Mouse (Mus musculus) activated CD4-positive, CD25-positive, alpha-beta regulatory T cell, adult 4 months (primary cell): ENCODE measurements around the gene Susd3. TPM values are rescaled to one million over a fixed set of nuclear protein-coding genes. Genes with fewer than 3 reads are reported as not detected.
A peak's percentile ranks its signal among the peaks of the same experiment; 100 is the strongest.

Experiments used
- ATAC-seq: one replicate; pipeline ENCODE4 v1.8.0; 2017
- polyA plus RNA-seq, 2 experiments: library from polyadenylated mRNA; unstranded; fragments of 100-300 nt; shearing (Covaris generic); gene quantifications; one replicate each; pipeline ENCODE4 v1.2.1; 2017

Susd3 gene
- polyA plus RNA-seq, 2 experiments from 2014 or later, result 61.0 to 67.4 TPM

- no peak for ATAC-seq
Observed at GRCm38 (mm10) chr13:49246011-49246410, 2.5 kb downstream of the Susd3 start.

GRCm38 (mm10) chr13:49245251-49245650, 3.3 kb downstream of the Susd3 start:
- no peak for ATAC-seq

GRCm38 (mm10) chr13:49243492-49243891, 5.0 kb downstream of the Susd3 start:
- no peak for ATAC-seq

- peak; percentile 94 for ATAC-seq
Observed at GRCm38 (mm10) chr13:49242321-49243065, 6.0 kb downstream of the Susd3 start.

GRCm38 (mm10) chr13:49238737-49239136, 9.8 kb downstream of the Susd3 start:
- ATAC-seq, result no peak

GRCm38 (mm10) chr13:49237617-49238016, 10.9 kb downstream of the Susd3 start:
- no peak for ATAC-seq

- ATAC-seq, result no peak
Observed at GRCm38 (mm10) chr13:49234711-49235110, 13.8 kb downstream of the Susd3 start.

GRCm38 (mm10) chr13:49233792-49234572, 14.5 kb downstream of the Susd3 start:
- ATAC-seq, result no peak

- ATAC-seq, result no peak
Observed at GRCm38 (mm10) chr13:49225633-49226032, 22.9 kb downstream of the Susd3 start.

GRCm38 (mm10) chr13:49225159-49225558, 23.3 kb downstream of the Susd3 start:
- ATAC-seq, result no peak

- no peak for ATAC-seq
Observed at GRCm38 (mm10) chr13:49224729-49225128, 23.8 kb downstream of the Susd3 start.

GRCm38 (mm10) chr13:49224314-49224713, 24.2 kb downstream of the Susd3 start:
- no peak for ATAC-seq

- no peak for ATAC-seq
Observed at GRCm38 (mm10) chr13:49220912-49221311, 27.6 kb downstream of the Susd3 start.

- no peak for ATAC-seq
Observed at GRCm38 (mm10) chr13:49219367-49219766, 29.1 kb downstream of the Susd3 start.

- ATAC-seq, result no peak
Observed at GRCm38 (mm10) chr13:49218651-49219050, 29.9 kb downstream of the Susd3 start.

GRCm38 (mm10) chr13:49216808-49217561, 31.5 kb downstream of the Susd3 start:
- no peak for ATAC-seq

GRCm38 (mm10) chr13:49216220-49216552, 32.3 kb downstream of the Susd3 start:
- peak; percentile 17 for ATAC-seq

- ATAC-seq, result peak; percentile 86
Observed at GRCm38 (mm10) chr13:49215504-49216219, 32.8 kb downstream of the Susd3 start, which contains the start of gene Card19. TSS of gene Card19 (minus strand) at chr13:49216037.

- ATAC-seq, result no peak
Observed at GRCm38 (mm10) chr13:49215128-49215503, 33.4 kb downstream of the Susd3 start.

- ATAC-seq, result no peak
Observed at GRCm38 (mm10) chr13:49214454-49214853, 34.1 kb downstream of the Susd3 start.

- ATAC-seq, result peak; percentile 57
Observed at GRCm38 (mm10) chr13:49213531-49213932, 35.0 kb downstream of the Susd3 start.

- ATAC-seq, result no peak
Observed at GRCm38 (mm10) chr13:49212711-49213500, 35.6 kb downstream of the Susd3 start.
